Mouse (Mus musculus): ENCODE results near the gene Tmem192. TPM values are rescaled to one million over a fixed set of nuclear protein-coding genes. Genes with fewer than 3 reads are reported as not detected.
"Not testable (repeated sequence)": the region's sequence is repeated elsewhere in the genome, so short reads cannot be mapped to it uniquely, and the experiment has no call there.

Gene Tmem192
- polyA plus RNA-seq, 1 experiment from 2014 or later, result 34.1 TPM

DNA sequence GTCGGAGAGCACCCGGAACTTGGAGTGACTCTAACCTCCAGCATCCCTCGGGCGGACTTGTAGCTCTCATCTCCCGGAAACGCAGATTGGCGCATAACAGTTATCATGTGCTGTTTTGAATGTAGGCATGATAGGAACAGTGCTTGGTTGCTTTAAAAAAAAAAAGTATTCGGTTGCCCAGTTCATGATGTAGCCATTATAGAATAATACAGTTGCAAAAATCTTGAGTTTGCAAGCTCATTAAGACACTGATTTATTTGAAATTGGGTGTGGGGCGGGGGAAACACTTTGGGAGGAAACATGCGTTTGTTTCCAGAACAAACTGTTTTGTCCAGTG is 681 bp downstream of the Tmem192 start:
- WGBS, result 10% methylated on average over 10 of the region's 10 CpGs
- H3K27ac ChIP-seq, result peak overlapping the region; percentile 83
- peak overlapping the region; percentile 68 for H3K9ac ChIP-seq
- H3K27me3 ChIP-seq (ENCODE audit: control insufficient read depth, insufficient read depth, low read length), result no peaks in the 10 kb centered on the region
- 0 out of 2 replicates have a peak, but pooled peaks cover 4% of the 10 kb centered on the region for H3K4me1 ChIP-seq (replicated peaks; ENCODE audit: control insufficient read depth, insufficient read depth, low read length)
- H3K36me3 ChIP-seq (replicated peaks; ENCODE audit: control insufficient read depth, insufficient read depth), result no peaks in the 10 kb centered on the region
- DNase-seq (ENCODE audit: low spot score) (no peak), ATAC-seq (ENCODE audit: low FRiP score) (no peak; the same call in 1 of the 2 replicates)
- peak overlapping the region; percentile 72 for H3K4me3 ChIP-seq (replicated peaks; ENCODE audit: low read length)
- peak overlapping the region; percentile 51 for H3K4me2 ChIP-seq (replicated peaks)
- H3K9me3 ChIP-seq (ENCODE audit: control insufficient read depth, low read length), result no peaks in the 10 kb centered on the region

DNA sequence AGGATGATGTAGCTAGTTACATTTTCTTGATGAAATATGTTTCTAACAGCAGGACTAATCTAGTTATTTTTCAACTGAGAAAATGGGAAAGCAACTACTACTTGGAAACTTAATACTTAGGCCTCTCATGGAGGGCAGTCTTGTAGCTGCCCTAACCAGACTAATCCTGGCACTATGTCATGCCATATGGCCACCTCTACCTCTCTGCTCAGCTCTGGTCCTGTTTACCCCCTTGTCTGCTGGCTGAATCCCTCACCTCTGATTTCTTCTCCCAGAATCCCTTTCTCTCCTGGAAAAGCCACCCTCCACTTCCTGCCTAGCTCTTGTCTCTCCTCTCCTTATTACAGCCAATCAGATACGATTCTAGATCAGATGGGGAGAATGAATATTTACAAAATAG is 1.4 kb downstream of the Tmem192 start:
- Histone ChIP-seq H3K4me2 (replicated peaks) (peak overlapping the region; percentile 51), H3K36me3 (replicated peaks; ENCODE audit: control insufficient read depth, insufficient read depth) (no peaks in the 10 kb centered on the region), H3K27ac (no peak overlapping the region), H3K9ac (no peak overlapping the region), H3K27me3 (ENCODE audit: control insufficient read depth, insufficient read depth, low read length) (no peaks in the 10 kb centered on the region), H3K9me3 (ENCODE audit: control insufficient read depth, low read length) (no peaks in the 10 kb centered on the region), H3K4me1 (replicated peaks; ENCODE audit: control insufficient read depth, insufficient read depth, low read length) (no peaks in the 10 kb centered on the region), H3K4me3 (replicated peaks; ENCODE audit: low read length) (no peak overlapping the region)
- DNase-seq (ENCODE audit: low spot score), result no peak
- 88% methylated on average over 1 of the region's 1 CpGs for WGBS
- ATAC-seq (ENCODE audit: low FRiP score), result no peak

DNA sequence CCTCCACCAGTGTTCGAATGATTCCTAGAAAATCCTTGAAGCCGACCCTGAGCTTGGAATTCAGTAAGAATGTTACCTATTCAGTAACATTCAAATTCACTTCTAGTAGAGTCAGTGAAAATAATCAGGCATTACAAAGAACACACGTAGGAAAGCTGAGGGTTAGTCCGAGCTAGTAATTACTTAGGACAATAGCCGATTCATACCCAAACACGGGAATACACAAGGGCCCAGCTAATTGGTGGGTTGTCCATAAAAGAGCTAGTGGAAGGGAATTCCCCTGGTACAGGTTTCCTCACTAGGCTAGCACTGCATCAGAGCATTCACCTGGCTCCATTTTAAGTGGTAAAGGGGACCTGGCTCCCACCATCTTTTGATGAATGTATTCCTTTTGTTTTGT is 5.1 kb downstream of the Tmem192 start:
- no peak overlapping the region for H3K4me2 ChIP-seq (replicated peaks)
- no peak overlapping the region for H3K27ac ChIP-seq
- no peaks in the 10 kb centered on the region for H3K27me3 ChIP-seq (ENCODE audit: control insufficient read depth, insufficient read depth, low read length)
- 0 out of 2 replicates have a peak, but pooled peaks cover 4% of the 10 kb centered on the region for H3K36me3 ChIP-seq (replicated peaks; ENCODE audit: control insufficient read depth, insufficient read depth)
- H3K4me1 ChIP-seq (replicated peaks; ENCODE audit: control insufficient read depth, insufficient read depth, low read length), result no peaks in the 10 kb centered on the region
- no peak for ATAC-seq (ENCODE audit: low FRiP score)
- no peak overlapping the region for H3K9ac ChIP-seq
- no peak for DNase-seq (ENCODE audit: low spot score)
- WGBS, result 84% methylated on average over 6 of the region's 6 CpGs
- no peaks in the 10 kb centered on the region for H3K9me3 ChIP-seq (ENCODE audit: control insufficient read depth, low read length)
- no peak overlapping the region for H3K4me3 ChIP-seq (replicated peaks; ENCODE audit: low read length)

DNA sequence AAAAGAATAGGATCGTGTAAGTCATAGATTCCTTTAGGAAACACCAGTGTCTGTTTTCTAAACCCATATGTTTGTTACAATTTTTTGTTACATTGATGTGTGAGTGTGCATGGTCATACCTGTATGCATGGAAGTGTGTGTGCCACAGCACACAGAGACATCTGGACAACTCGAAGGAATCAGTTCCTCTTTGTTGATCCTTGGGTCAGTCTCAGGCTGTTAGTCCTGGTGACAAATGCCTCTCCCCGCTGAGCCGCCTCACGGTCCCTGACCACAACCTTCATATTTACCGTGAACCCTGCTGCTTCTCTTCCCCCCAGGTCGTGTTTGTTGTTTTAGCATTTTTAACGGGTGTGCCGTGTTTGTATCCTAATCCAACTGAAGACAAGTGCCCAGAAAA is 12.0 kb downstream of the Tmem192 start:
- Histone ChIP-seq H3K4me3 (replicated peaks; ENCODE audit: low read length) (no peak overlapping the region), H3K36me3 (replicated peaks; ENCODE audit: control insufficient read depth, insufficient read depth) (peaks cover 30% of the 10 kb centered on the region), H3K4me1 (replicated peaks; ENCODE audit: control insufficient read depth, insufficient read depth, low read length) (no peaks in the 10 kb centered on the region), H3K4me2 (replicated peaks) (no peak overlapping the region), H3K9ac (no peak overlapping the region), H3K9me3 (ENCODE audit: control insufficient read depth, low read length) (no peaks in the 10 kb centered on the region), H3K27me3 (ENCODE audit: control insufficient read depth, insufficient read depth, low read length) (no peaks in the 10 kb centered on the region), H3K27ac (no peak overlapping the region)
- ATAC-seq (ENCODE audit: low FRiP score) (no peak), DNase-seq (ENCODE audit: low spot score) (no peak)
- 90% methylated on average over 9 of the region's 9 CpGs for WGBS

DNA sequence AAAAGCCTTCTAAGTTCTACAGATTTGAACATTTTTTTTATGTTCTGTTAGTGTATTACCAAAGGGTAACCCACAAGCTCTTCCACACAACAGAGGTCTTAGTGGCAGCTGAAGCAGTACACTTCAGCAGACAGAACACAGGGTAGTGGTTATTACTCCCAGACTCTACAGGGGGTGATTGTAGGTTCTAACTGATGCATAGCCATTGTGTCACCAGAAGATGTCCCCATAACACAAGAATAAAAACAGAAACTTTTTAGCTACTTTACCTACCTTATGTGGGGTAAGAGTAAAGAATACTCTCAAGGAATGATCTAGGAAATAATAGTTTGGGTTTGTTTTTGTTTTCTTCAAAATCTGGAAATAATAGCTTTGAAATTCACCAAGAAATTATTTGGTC is 15.9 kb downstream of the Tmem192 start:
- no peak overlapping the region for H3K9ac ChIP-seq
- H3K4me3 ChIP-seq (replicated peaks; ENCODE audit: low read length), result no peak overlapping the region
- peaks cover 36% of the 10 kb centered on the region for H3K36me3 ChIP-seq (replicated peaks; ENCODE audit: control insufficient read depth, insufficient read depth)
- H3K9me3 ChIP-seq (ENCODE audit: control insufficient read depth, low read length), result no peaks in the 10 kb centered on the region
- no peak for ATAC-seq (ENCODE audit: low FRiP score)
- H3K27me3 ChIP-seq (ENCODE audit: control insufficient read depth, insufficient read depth, low read length), result no peaks in the 10 kb centered on the region
- DNase-seq (ENCODE audit: low spot score), result peak; percentile 37
- H3K4me2 ChIP-seq (replicated peaks), result no peak overlapping the region
- no peaks in the 10 kb centered on the region for H3K4me1 ChIP-seq (replicated peaks; ENCODE audit: control insufficient read depth, insufficient read depth, low read length)
- no peak overlapping the region for H3K27ac ChIP-seq

DNA sequence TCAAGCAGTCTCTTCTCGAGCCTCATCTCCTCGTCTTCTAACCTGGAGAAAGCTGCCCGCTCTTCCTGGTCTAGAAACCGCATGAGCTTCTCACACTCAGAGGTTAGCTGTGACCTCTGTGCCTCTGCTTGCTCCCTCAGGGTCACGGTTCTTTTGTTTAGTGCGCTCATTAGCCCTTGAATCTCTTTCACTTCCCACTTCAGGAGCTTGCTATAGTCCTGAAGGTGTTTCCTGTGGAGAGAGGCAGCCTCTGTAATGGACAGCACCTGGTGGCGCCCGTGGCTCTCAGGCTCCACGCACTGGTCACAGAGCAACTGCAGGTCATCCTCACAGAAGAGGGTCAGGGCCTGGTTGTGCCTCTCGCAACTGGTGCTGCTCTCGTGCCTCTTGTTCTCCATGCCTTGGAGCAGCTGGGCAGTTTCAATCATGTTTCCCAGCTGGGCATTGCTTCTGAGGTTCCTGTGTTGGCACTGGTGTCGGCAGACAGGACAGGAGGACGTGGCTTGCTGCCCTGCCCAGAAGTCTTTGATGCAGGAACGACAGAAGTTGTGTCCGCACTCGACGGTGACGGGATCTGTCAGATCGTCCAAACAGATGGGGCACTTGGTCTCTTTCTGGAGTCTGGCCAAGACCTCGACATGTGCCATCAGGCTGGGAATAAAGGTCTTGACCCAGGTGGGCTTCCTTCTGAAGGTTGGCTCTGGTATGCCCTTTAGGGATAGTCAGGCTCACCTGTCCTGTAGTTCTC is 36.3 kb downstream of the Tmem192 start:
- Histone ChIP-seq H3K4me2 (replicated peaks) (no peak overlapping the region), H3K9ac (no peak overlapping the region), H3K27ac (no peak overlapping the region), H3K4me3 (replicated peaks; ENCODE audit: low read length) (no peak overlapping the region), H3K36me3 (replicated peaks; ENCODE audit: control insufficient read depth, insufficient read depth) (no peaks in the 10 kb centered on the region), H3K27me3 (ENCODE audit: control insufficient read depth, insufficient read depth, low read length) (no peaks in the 10 kb centered on the region), H3K4me1 (replicated peaks; ENCODE audit: control insufficient read depth, insufficient read depth, low read length) (no peaks in the 10 kb centered on the region), H3K9me3 (ENCODE audit: control insufficient read depth, low read length) (no peaks in the 10 kb centered on the region)
- no peak for DNase-seq (ENCODE audit: low spot score)
- 68% methylated on average over 20 of the region's 20 CpGs for WGBS
- no peak for ATAC-seq (ENCODE audit: low FRiP score)

DNA sequence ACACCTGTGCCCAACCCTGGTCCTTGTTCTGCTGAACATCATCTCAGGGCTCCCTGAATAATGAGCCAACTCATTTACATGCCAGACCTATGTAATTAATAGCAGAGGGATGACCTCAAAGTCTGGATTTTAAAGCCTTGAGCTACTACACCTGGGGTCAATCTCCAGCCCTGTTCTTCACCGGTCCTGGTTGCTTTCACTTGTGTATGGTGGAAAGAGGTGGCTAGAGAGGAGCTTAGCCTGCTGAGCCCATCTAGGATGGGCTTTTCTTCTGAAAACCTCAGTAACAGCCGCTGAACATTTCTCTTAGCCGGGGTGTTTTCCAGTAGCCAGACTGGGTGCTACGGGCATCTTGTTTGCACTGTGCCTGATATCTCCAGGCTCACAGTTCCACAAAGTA is 40.7 kb downstream of the Tmem192 start, which contains the start of gene Trim75:
Gene Trim75 (minus strand): TSS at position 101 of the 400 bp plus-strand sequence.
- 91% methylated on average over 4 of the region's 4 CpGs for WGBS
- no peak within 1 kb of the TSS for H3K27ac ChIP-seq
- no peak within 1 kb of the TSS for H3K9ac ChIP-seq
- H3K4me3 ChIP-seq (replicated peaks; ENCODE audit: low read length), result no peak within 1 kb of the TSS
- DNase-seq (ENCODE audit: low spot score) (no peak), ATAC-seq (ENCODE audit: low FRiP score) (no peak; the same call in 1 of the 2 replicates)
- H3K4me2 ChIP-seq (replicated peaks), result no peak within 1 kb of the TSS
- H3K36me3 ChIP-seq (replicated peaks; ENCODE audit: control insufficient read depth, insufficient read depth), result no peaks in the 10 kb centered on the region
- H3K27me3 ChIP-seq (ENCODE audit: control insufficient read depth, insufficient read depth, low read length), result no peaks in the 10 kb centered on the region
- H3K4me1 ChIP-seq (replicated peaks; ENCODE audit: control insufficient read depth, insufficient read depth, low read length), result no peaks in the 10 kb centered on the region
- 0 out of 2 replicates have a peak, but pooled peaks cover 6% of the 10 kb centered on the region for H3K9me3 ChIP-seq (ENCODE audit: control insufficient read depth, low read length)

DNA sequence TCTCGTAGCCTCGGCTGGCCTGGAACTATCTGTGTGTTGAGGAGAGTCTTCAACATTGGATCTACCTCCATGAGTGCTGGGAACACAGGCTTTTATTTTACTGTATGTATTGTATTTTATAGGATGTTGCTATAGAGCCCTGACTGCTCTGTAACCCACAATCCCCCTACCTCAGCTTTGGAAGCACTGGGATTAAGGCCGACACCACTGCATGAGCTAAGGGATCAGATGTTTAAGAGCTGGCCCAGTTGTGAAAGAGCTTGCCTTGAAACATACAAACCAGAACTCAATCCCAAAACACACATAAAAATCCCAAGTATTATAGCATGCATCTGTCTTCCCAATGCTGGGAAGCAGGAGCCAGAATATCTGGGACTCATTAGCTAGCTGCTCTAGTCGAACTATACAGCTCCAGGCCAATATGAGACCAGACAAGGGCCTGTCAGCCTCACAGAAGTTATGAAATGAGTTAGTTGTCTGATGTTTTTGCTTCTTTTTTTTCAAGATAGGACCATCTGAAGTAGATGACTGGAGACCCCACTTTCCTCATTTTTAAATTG is 51.9 kb downstream of the Tmem192 start:
- H3K36me3 ChIP-seq (replicated peaks; ENCODE audit: control insufficient read depth, insufficient read depth), result no peaks in the 10 kb centered on the region
- H3K27me3 ChIP-seq (ENCODE audit: control insufficient read depth, insufficient read depth, low read length), result no peaks in the 10 kb centered on the region
- no peak overlapping the region for H3K4me3 ChIP-seq (replicated peaks; ENCODE audit: low read length)
- H3K27ac ChIP-seq, result no peak overlapping the region
- no peak for ATAC-seq (ENCODE audit: low FRiP score)
- WGBS, result 96% methylated on average over 4 of the region's 4 CpGs
- H3K9ac ChIP-seq, result no peak overlapping the region
- H3K4me2 ChIP-seq (replicated peaks), result no peak overlapping the region
- no peaks in the 10 kb centered on the region for H3K4me1 ChIP-seq (replicated peaks; ENCODE audit: control insufficient read depth, insufficient read depth, low read length)
- no peaks in the 10 kb centered on the region for H3K9me3 ChIP-seq (ENCODE audit: control insufficient read depth, low read length)
- DNase-seq (ENCODE audit: low spot score), result no peak

DNA sequence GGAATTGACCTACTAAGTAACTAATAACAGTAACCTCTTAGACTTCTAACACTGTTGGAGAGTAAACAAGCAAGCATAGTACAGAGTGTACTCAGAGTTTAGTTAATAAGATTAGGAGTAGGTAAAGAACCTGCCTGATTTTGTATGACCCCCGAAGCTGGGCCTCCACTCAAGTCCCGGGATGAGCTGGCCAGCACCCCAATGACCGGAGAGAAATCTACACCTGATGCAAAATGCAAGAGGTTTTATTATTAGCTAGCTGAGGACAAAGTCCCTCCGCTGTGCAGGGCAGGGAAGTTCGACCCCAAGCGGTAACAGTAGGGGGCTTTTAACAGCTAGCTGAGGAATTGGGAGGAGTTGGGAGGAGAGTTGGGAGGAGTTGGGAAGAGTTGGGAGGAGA is 60.6 kb downstream of the Tmem192 start:
- H3K36me3 ChIP-seq (replicated peaks; ENCODE audit: control insufficient read depth, insufficient read depth); H3K4me3 ChIP-seq (replicated peaks; ENCODE audit: low read length); H3K9ac ChIP-seq; ATAC-seq (ENCODE audit: low FRiP score); H3K4me1 ChIP-seq (replicated peaks; ENCODE audit: control insufficient read depth, insufficient read depth, low read length); H3K27ac ChIP-seq; DNase-seq (ENCODE audit: low spot score); H3K4me2 ChIP-seq (replicated peaks); H3K27me3 ChIP-seq (ENCODE audit: control insufficient read depth, insufficient read depth, low read length); H3K9me3 ChIP-seq (ENCODE audit: control insufficient read depth, low read length): not testable (repeated sequence)
- 78% methylated on average over 6 of the region's 6 CpGs for WGBS

Data from hindbrain, embryonic 14.5 days (tissue).